Mouse (Mus musculus): ENCODE results near the gene Rxylt1.

Rxylt1 gene

DNA sequence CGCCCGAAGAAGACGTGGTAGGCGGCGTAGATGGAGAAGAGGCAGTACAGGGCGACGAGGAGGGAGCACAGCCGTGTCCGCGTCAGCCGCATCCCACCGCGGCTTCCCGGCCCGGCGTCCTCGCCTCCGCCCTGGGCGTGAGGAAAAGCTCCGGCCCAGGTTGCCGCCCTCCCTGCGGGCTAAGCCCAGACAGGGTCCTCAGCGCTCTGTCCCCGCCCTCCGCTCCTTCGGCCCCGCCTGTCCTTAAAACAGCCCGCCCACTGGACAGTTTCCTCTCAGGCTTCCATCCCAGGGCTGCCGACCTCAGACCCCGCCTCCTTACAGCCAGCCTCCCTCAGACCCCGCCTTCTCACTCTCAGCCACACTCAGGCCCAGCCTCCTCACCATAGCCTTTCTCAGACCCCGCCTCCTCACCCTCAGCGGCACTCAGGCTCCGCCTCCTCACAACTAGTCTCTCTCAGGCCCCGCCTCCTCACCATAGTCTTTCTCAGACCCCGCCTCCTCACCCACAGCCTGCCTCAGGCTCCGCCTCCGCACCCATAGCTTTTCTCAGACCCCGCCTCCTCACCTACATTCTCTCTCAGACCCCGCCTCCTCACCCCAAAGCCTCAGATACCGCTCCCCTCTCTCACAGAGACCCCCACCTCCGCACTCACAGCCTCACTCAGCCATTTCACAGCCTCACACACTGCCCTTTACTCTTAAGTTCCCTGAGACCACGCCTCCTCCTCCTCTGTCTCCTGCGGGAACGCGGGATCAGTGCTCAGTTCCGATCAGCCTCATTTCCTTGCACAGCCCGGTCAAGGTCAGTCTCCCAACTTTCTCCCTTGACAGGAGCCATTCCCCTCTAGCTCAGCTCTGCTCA is at the start of gene Rxylt1:
Gene Rxylt1 (minus strand): TSS at position 392 of the 865 bp plus-strand sequence.
- peak; percentile 97 for DNase-seq (ENCODE audit: low read depth, low spot score)

- DNase-seq (ENCODE audit: low read depth, low spot score): no peak
Measured at GRCm38 (mm10) chr10:122121290-122121970, 24.3 kb upstream of the Rxylt1 start.

DNA sequence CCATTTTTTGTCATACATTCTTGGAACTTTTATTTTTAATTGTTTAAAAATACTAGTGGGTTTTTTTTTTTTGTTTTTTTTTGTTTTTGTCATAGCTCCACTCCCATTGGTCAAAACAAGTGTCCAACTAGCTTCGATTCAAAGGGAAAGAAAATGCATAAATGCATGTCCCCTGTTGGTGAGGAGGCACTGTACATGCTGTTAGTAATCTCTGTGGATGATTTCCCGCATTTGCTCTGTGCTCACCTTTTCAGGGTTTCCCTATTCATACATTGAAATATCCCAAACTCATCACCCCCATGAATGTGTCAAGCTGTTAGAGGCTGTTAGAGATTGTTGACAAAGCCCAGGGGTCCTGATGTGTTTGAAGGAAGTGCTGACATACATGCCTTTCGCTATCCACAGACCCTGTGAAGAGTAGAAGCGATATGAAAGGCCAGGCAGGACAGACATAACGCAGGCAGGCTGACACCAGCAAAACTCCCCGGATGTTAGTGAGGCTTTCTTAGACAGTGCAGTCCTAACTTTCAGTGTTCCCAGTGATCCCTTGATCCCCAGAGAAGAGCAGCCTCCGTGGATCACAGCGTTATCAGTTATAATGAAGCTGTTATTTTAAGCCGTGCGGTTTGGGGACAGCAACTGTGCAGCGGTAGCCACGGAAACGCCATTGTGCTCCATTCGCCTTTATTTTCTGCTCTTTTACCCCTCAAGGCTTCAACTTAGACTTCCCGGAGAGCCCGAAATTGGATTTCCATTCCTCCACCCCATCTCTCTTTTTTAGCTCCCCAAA is 23.5 kb upstream of the Rxylt1 start:
- DNase-seq (ENCODE audit: low read depth, low spot score): no peak

- DNase-seq (ENCODE audit: low read depth, low spot score): no peak
Measured at GRCm38 (mm10) chr10:122119451-122119850, 22.3 kb upstream of the Rxylt1 start.

GRCm38 (mm10) chr10:122116636-122117035 is 19.5 kb upstream of the Rxylt1 start:
- no peak for DNase-seq (ENCODE audit: low read depth, low spot score)

DNA sequence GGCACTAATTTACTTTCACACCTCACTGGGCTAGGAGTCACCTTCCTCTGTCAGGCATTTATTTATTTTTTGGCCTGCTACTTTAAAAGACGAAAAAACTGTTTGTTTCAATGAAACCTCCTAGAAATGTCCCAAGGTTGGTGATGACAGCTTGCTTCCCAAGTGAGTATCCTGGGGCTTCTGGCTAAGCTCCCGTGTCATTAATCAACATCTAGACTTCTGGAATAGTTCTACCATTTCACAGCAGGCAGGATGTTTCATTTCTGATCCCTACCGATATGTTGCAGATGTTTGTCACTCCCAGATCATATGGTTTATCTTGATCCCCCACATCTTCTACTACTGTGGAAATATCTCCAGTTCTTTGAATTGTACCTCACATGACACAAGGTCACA is 9.5 kb upstream of the Rxylt1 start:
- no peak for DNase-seq (ENCODE audit: low read depth, low spot score)

GRCm38 (mm10) chr10:122105889-122106632 is 8.9 kb upstream of the Rxylt1 start:
- no peak for DNase-seq (ENCODE audit: low read depth, low spot score)

DNA sequence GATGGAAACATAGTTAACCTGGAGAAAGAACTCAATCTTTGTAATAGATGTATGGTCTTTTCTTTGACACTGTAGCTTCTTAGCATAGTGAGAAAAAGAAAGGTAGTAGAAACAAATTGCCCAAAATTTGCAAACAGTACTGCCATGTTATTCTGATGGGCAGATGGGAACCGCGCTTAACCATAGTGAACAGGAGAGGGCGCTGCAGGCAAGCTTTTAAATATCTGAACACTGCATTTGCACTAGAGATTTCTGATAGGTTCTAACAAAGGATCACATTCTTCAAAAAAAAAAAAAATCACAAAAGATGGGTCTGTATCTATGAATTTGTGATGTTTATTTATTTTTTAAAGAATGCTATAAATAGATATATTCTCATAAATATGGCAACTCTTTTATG is 8.2 kb upstream of the Rxylt1 start:
- peak; percentile 63 for DNase-seq (ENCODE audit: low read depth, low spot score)

GRCm38 (mm10) chr10:122102675-122103074 is 5.5 kb upstream of the Rxylt1 start:
- DNase-seq (ENCODE audit: low read depth, low spot score): no peak

GRCm38 (mm10) chr10:122096462-122096979 is 650 bp downstream of the Rxylt1 start:
- DNase-seq (ENCODE audit: low read depth, low spot score): peak; percentile 66

GRCm38 (mm10) chr10:122090472-122090871 is 6.7 kb downstream of the Rxylt1 start:
- DNase-seq (ENCODE audit: low read depth, low spot score): no peak

GRCm38 (mm10) chr10:122081352-122081751 is 15.8 kb downstream of the Rxylt1 start:
- no peak for DNase-seq (ENCODE audit: low read depth, low spot score)

DNA sequence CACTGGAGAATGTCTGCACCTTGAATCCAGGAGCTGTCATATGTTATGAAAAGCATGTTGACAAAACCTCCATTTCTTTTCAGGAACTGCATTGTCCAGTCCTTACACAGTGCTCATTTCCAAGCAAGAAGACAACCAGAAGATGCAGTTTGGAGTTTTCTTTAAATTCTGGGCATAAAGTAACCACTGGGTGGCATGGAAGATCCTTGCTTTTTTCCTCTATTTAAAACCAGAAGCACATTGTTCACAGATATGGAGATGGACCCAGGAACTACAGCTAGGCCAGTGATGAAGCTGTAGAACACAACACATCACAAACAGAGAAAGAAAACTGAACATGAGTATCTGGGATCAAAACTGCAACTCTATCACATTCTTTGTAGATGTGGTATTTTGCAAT is 28.0 kb downstream of the Rxylt1 start:
- DNase-seq (ENCODE audit: low read depth, low spot score): no peak

- no peak for DNase-seq (ENCODE audit: low read depth, low spot score)
Measured at GRCm38 (mm10) chr10:122055826-122056225, 41.3 kb downstream of the Rxylt1 start.

GRCm38 (mm10) chr10:122054535-122054934 is 42.6 kb downstream of the Rxylt1 start:
- DNase-seq (ENCODE audit: low read depth, low spot score): peak; percentile 72

GRCm38 (mm10) chr10:122051831-122052230 is 45.3 kb downstream of the Rxylt1 start:
- peak; percentile 87 for DNase-seq (ENCODE audit: low read depth, low spot score)

DNA sequence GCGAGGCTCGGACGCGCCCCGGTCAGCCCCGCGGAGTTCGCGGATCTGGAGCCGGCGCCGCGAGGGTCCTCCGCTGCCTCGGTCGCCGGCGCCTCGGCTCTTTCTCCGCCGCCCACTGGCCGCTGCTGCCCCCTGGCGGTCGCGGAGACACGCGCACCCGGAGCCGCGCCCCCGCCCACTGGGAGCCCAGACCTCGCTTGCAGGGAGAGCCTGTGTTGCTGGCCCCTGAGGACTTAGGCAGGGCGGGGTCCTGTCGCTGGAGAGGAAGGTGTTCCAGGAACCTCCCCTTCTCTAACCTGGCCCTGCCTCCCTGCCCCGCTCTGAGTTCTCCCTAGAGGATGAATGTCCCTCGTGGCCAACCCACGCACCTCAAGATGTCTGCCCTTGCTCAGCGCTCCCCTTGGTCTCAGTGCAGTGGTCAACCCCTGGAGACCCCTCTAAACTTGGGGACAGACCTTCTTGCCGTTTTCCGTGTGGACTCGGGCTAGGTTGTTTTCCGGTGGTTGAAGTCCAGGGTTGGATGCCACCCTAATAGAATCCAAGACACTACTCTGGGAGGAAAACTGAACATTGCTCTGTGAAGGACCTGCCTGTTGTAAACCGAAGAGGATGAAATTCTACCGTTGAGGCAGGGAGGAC is 49.3 kb downstream of the Rxylt1 start:
- DNase-seq (ENCODE audit: low read depth, low spot score): peak; percentile 69

DNA sequence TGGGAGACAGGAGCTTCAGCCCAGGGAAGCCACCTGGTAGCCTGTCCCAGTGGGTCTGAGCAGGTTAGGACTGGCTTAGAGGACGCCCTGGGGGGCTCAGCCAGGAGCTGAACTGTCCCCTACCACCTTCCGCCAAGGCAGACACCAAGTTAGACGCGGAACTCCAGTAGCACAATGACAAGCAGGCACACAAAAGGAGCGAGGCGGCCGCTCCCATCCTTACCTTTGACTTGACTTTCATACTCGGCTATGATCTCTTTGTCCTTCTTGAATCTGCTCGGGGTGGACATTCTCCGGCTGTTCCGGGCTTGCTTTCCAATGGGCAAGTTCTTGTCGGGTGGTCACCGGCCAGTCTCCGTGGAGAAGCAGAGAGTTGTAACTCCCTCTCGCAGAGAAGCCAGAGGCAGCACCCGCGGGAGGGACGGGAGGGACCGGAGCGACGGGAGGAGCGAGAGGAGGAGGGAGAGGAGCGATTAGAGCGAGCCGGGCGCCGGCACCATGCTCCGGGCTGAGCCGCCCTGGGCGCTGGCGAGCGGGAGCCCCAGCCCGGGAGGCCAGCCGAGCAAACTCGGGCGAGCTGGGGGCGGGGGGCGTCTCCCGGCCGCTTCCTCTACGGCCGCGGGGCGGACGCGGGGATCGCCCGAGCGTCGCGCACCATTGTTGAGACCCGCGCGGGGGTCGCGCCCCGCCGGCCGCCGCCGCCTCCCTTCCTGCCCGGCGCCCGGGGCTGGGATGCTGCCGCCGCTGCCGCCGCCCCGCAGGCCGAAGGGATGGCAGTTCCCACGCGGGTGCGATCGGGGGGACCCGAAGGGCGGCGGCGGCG is 50.1 kb downstream of the Rxylt1 start, which contains the start of gene Srgap1:
Gene Srgap1 (minus strand): TSS at position 412 of the 823 bp plus-strand sequence.
- peak; percentile 63 for DNase-seq (ENCODE audit: low read depth, low spot score)

- no peak for DNase-seq (ENCODE audit: low read depth, low spot score)
Measured at GRCm38 (mm10) chr10:122046511-122046903, 50.7 kb downstream of the Rxylt1 start.

- DNase-seq (ENCODE audit: low read depth, low spot score): no peak
Measured at GRCm38 (mm10) chr10:122045946-122046345, 51.2 kb downstream of the Rxylt1 start.

Measured in forelimb bud, embryonic 11.5 days (tissue).